Mouse (Mus musculus): ENCODE measurements around the gene Mill2. TPM values are rescaled to one million over a fixed set of nuclear protein-coding genes. Genes with fewer than 3 reads are reported as not detected.

Gene Mill2
- 11.8 and 24.6 TPM in 2 replicates for polyA plus RNA-seq (2012; rRNA removed; ENCODE audit: low replicate concordance)

GRCm38 (mm10) chr7:18839865-18840264, at the start of gene Mill2:
Gene Mill2 (plus strand): TSS chr7:18839966.

GRCm38 (mm10) chr7:18798420-18798819, 41.3 kb upstream of the Mill2 start, which contains the start of gene Psg19:
Gene Psg19 (minus strand): TSS chr7:18798520.

DNA sequence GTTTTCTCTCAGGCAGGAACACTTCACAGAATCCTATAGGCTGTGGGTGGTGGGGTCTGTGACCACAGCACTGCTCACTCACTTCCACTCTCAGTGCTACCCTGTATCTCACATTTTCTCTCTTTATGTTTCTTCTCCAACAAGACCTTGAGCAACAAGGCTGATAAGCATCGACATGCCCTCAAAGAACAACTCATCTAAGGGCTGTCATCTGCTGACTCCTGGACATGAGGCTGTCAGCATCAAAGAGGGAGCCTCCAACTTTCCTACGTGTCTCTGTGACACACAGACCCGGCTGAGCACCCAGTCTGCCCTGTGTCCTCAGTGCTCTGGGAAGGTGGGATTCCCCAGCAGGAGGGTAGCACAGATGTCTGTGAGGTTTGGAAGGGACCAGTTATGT, 18.3 kb upstream of the Mill2 start, which contains the start of gene Psg17:
Psg17 (minus strand) TSS at position 101 of the 400 bp plus-strand sequence.

DNA sequence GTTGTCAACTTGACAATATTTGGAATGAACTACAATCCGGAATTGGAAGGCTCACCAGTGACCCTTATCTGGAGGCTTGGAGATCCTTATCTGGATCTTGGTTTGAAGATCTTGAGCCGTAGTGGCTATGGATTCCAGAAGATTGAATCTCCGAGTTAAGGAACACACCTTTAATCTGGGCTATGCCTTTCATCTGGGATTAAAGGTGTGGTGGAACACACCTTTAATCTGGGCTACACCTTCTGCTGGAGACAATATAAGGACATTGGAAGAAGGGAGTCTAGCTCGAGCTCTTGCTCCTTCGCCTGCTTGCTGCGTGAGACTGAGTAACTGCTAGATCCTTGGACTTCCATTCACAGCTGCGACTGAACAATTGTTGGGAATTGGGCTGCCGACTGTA, 31.3 kb downstream of the Mill2 start, which contains the start of gene Pglyrp1:
Pglyrp1 (plus strand) TSS at position 301 of the 400 bp plus-strand sequence.

DNA sequence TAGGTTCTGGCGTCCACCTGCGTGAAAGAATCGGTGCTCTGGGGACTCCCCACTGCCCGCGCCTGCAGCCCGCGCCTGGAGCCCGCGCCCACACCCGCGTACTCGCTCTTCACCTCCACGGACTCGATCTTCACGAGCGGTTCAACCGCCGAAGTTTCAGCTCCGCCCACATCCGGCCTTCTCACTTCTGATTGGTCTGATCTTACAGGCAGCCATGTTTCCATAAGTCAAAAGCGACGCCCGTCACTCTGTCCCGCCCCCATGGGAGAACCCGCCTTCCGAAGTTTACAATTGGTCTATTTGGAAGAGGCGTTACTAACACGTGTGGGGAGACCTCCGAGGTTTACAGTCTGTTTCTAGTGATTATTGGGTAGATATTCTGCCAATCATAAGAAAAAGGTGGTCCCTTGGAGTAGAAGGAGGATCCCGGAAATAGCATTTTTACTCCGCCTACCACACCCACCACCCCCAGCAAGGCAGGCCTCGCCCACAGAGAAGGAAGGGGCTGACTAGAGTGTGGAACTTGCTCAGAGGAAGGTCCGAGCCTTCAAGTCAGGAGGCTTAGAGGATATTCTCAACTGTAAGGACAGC, 70.6 kb downstream of the Mill2 start, which contains the start of gene Ccdc61:
Ccdc61 (minus strand) TSS at position 175 of the 591 bp plus-strand sequence.

Other genes starting within 250 kb of the Mill2 start
- not detected in 2 replicates for gene Psg23, start 223.5 kb upstream of the Mill2 start, polyA plus RNA-seq (2012; rRNA removed; ENCODE audit: low replicate concordance)
- not detected in 2 replicates for gene Psg21, start 183.2 kb upstream of the Mill2 start, polyA plus RNA-seq (2012; rRNA removed; ENCODE audit: low replicate concordance)
- not detected in 2 replicates for gene Psg20, start 153.8 kb upstream of the Mill2 start, polyA plus RNA-seq (2012; rRNA removed; ENCODE audit: low replicate concordance)
- not detected in 2 replicates for gene Psg22, start 121.9 kb upstream of the Mill2 start, polyA plus RNA-seq (2012; rRNA removed; ENCODE audit: low replicate concordance)
- gene Psg19, start 41.4 kb upstream of the Mill2 start, polyA plus RNA-seq (2012; rRNA removed; ENCODE audit: low replicate concordance) = not detected in 2 replicates
- 0.58 TPM in 1 of 2 replicates, not detected in the other for gene Psg17, start 18.4 kb upstream of the Mill2 start, polyA plus RNA-seq (2012; rRNA removed; ENCODE audit: low replicate concordance)
- 6.4 and 56.4 TPM in 2 replicates for gene Pglyrp1, start 31.4 kb downstream of the Mill2 start, polyA plus RNA-seq (2012; rRNA removed; ENCODE audit: low replicate concordance)
- 20.3 and 25.2 TPM in 2 replicates for gene Ccdc61, start 70.4 kb downstream of the Mill2 start, polyA plus RNA-seq (2012; rRNA removed; ENCODE audit: low replicate concordance)
- 1.6 and 2.5 TPM in 2 replicates for gene Nova2, start 85.9 kb downstream of the Mill2 start, polyA plus RNA-seq (2012; rRNA removed; ENCODE audit: low replicate concordance)
- gene Nanos2, start 147.4 kb downstream of the Mill2 start, polyA plus RNA-seq (2012; rRNA removed; ENCODE audit: low replicate concordance) = 0.26 TPM in 1 of 2 replicates, not detected in the other
- 5.2 and 17.4 TPM in 2 replicates for gene Mypop, start 151.3 kb downstream of the Mill2 start, polyA plus RNA-seq (2012; rRNA removed; ENCODE audit: low replicate concordance)
- 16.7 and 38.8 TPM in 2 replicates for gene Irf2bp1, start 164.1 kb downstream of the Mill2 start, polyA plus RNA-seq (2012; rRNA removed; ENCODE audit: low replicate concordance)
- not detected in 2 replicates for gene Foxa3, start 183.6 kb downstream of the Mill2 start, polyA plus RNA-seq (2012; rRNA removed; ENCODE audit: low replicate concordance)
- 66.1 and 105 TPM in 2 replicates for gene Sympk, start 184.4 kb downstream of the Mill2 start, polyA plus RNA-seq (2012; rRNA removed; ENCODE audit: low replicate concordance)
- not detected in 2 replicates for gene Rsph6a, start 214.7 kb downstream of the Mill2 start, polyA plus RNA-seq (2012; rRNA removed; ENCODE audit: low replicate concordance)
- 83.2 and 111 TPM in 2 replicates for gene Dmwd, start 236.3 kb downstream of the Mill2 start, polyA plus RNA-seq (2012; rRNA removed; ENCODE audit: low replicate concordance)
- 388 and 705 TPM in 2 replicates for gene Dmpk, start 243.9 kb downstream of the Mill2 start, polyA plus RNA-seq (2012; rRNA removed; ENCODE audit: low replicate concordance)

All from subcutaneous adipose tissue, adult 2 months (tissue).